Mouse (Mus musculus) small intestine, adult 2 months (tissue): ENCODE data around the gene Rhot1.

Experiments used
- CTCF ChIP-seq: fragments of 200-500 bp; IDR thresholded peaks from 2 replicates; pipeline ENCODE4 v1.5.1; 2012; ENCODE audit warnings: low read depth, mild to moderate bottlenecking, control low read depth, inconsistent platforms, low read length, moderate library complexity, mixed read lengths; ENCODE audit not compliant: insufficient replicate concordance, insufficient read length; ENCODE audit errors: extremely low read depth
- POLR2A ChIP-seq: fragments of 200-500 bp; IDR thresholded peaks from 2 replicates; pipeline ENCODE4 v1.6.1; 2012; ENCODE audit warnings: low read depth, mild to moderate bottlenecking, control low read depth, inconsistent platforms, low read length, moderate library complexity

GRCm38 (mm10) chr11:80184531-80185071 lies 24.2 kb upstream of the Rhot1 start:
- TF ChIP-seq POLR2A (no peak), CTCF (no peak)
